Mouse (Mus musculus) brain, embryonic 18.5 days (tissue): Measurements from ENCODE around the gene S1pr1.

Source experiments
- DNase-seq: peaks from one replicate; pipeline ENCODE4 v3.0.0-alpha.2; 2012; ENCODE audit warnings: low read depth, low spot score

S1pr1 gene

GRCm38 (mm10) chr3:115674665-115675064 lies 40.2 kb downstream of the S1pr1 start:
- no peak for DNase-seq

GRCm38 (mm10) chr3:115673663-115674157 lies 41.2 kb downstream of the S1pr1 start:
- DNase-seq = no peak

- no peak for DNase-seq
Observed at GRCm38 (mm10) chr3:115672965-115673662, 41.8 kb downstream of the S1pr1 start.

GRCm38 (mm10) chr3:115669230-115669629 lies 45.6 kb downstream of the S1pr1 start:
- no peak for DNase-seq

GRCm38 (mm10) chr3:115667182-115667581 lies 47.7 kb downstream of the S1pr1 start:
- no peak for DNase-seq

GRCm38 (mm10) chr3:115666547-115666946 lies 48.3 kb downstream of the S1pr1 start:
- no peak for DNase-seq

GRCm38 (mm10) chr3:115664497-115664896 lies 50.4 kb downstream of the S1pr1 start:
- no peak for DNase-seq

GRCm38 (mm10) chr3:115660701-115661460 lies 54.0 kb downstream of the S1pr1 start:
- DNase-seq = peak; percentile 51
